Mouse (Mus musculus): ENCODE data around the gene Pter. TPM values are rescaled to one million over a fixed set of nuclear protein-coding genes. Genes with fewer than 3 reads are reported as not detected.

The Pter gene
- polyA plus RNA-seq, 1 experiment from 2014 or later = 64.3 TPM

DNA sequence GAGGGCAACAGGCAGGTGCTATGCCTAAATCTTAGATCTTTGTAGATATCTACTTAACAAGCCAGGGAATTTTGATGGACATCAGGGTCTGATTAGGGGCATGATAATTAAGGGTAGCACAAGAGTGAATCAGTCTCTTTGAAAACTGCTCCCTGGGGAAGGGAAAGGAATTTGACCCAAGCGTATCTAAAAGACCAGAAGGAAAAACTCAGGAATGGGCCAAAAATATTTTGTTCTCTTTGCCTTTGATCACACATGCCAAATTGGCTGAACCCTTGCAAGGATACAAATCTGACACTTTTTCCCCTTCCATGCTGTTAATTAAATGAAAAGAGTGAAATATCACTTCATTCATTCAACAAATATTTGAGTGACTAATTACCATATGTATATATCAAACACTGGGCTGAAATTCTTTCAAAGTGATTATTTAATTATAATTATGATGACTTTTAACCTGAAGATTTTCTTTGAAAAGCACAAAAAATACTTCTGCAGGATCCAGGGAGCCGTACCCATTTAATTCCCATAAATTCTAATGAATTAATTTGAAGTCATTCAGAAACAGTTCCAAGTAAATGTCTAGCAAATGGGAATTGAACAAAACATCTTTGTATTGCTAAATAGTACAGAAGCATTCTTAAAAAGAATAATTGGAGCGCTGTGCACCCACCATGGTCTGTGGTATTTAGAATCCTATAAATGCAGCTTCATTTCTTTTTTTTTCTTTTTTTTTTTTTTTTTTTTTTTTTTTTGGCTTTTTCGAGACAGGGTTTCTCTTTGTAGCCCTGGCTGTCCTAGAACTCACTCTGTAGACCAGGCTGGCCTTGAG, 61.3 kb downstream of the Pter start:
- Histone ChIP-seq H3K4me1 (ENCODE audit: insufficient read depth) (no peaks in the 10 kb centered on the region), H3K4me3 (ENCODE audit: low read depth, low read length) (no peak overlapping the region), H3K27ac (ENCODE audit: low read depth) (no peak overlapping the region), H3K36me3 (replicated peaks; ENCODE audit: insufficient read depth, low read length) (peaks cover 8% of the 10 kb centered on the region; the same call in 1 of the 2 replicates), H3K4me2 (ENCODE audit: low read depth, low read length) (no peak overlapping the region), H3K9ac (replicated peaks) (no peak overlapping the region), H3K9me3 (ENCODE audit: low read length) (no peaks in the 10 kb centered on the region), H3K27me3 (ENCODE audit: insufficient read depth, low read length) (no peaks in the 10 kb centered on the region)
- no peak for TF ChIP-seq CTCF (IDR thresholded peaks at IDR 0.05; ENCODE audit: low read depth)
- no peak for DNase-seq
- 84% methylated on average over 4 of the region's 4 CpGs for WGBS (ENCODE audit: insufficient replicate concordance)
- no peak for ATAC-seq

DNA sequence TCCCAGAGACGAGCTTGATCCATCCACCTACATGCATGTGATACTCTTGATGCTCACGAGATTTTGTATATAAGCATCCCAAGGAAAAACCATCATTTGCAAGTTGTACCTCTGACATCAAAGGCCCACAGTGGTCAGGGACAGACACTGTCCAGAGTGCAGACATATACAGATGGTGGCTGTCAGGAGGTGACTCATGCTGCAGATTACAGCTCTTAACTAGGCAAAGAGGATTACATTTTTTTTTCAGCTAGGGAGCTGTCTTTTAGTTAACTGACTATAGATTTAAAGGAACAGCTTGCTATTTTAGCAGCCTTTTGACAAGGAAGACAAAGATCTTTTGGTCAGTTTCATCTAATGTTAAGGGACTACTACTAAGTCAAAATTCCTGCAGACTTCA, 76.2 kb downstream of the Pter start:
- no peak overlapping the region for H3K4me3 ChIP-seq (ENCODE audit: low read depth, low read length)
- DNase-seq = no peak
- 72% methylated on average over 2 of the region's 2 CpGs for WGBS (ENCODE audit: insufficient replicate concordance)
- no peaks in the 10 kb centered on the region for H3K4me1 ChIP-seq (ENCODE audit: insufficient read depth)
- no peaks in the 10 kb centered on the region for H3K9me3 ChIP-seq (ENCODE audit: low read length)
- no peak for ATAC-seq
- no peak overlapping the region for H3K9ac ChIP-seq (replicated peaks)
- no peaks in the 10 kb centered on the region for H3K27me3 ChIP-seq (ENCODE audit: insufficient read depth, low read length)
- no peak for TF ChIP-seq CTCF (IDR thresholded peaks at IDR 0.05; ENCODE audit: low read depth)
- TF ChIP-seq EP300 (IDR thresholded peaks at IDR 0.05; ENCODE audit: low read depth) = no peak
- no peak overlapping the region for H3K27ac ChIP-seq (ENCODE audit: low read depth)
- H3K4me2 ChIP-seq (ENCODE audit: low read depth, low read length) = no peak overlapping the region
- peaks cover 9% of the 10 kb centered on the region; the same call in 1 of the 2 replicates for H3K36me3 ChIP-seq (replicated peaks; ENCODE audit: insufficient read depth, low read length)

DNA sequence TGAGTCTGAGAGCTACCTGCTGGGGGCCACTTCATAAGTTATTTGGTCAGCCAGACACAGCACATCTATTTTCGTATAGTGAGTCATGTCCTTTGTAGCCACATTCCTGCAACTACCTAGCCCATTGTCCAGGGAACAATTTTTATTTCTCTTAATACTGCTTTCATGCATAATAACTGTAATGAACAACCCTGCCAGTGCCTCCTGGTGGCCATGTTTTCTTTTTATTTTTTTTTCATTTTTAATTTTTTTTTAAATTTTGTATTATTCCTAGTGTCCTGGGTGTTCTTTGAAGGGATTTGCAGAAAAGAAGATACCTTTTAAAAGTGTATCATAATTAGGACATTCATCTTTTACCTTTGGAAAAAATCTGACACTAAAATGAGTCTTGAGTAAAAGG, 84.6 kb downstream of the Pter start:
- 58% methylated on average over 1 of the region's 1 CpGs for WGBS (ENCODE audit: insufficient replicate concordance)
- no peak for DNase-seq

DNA sequence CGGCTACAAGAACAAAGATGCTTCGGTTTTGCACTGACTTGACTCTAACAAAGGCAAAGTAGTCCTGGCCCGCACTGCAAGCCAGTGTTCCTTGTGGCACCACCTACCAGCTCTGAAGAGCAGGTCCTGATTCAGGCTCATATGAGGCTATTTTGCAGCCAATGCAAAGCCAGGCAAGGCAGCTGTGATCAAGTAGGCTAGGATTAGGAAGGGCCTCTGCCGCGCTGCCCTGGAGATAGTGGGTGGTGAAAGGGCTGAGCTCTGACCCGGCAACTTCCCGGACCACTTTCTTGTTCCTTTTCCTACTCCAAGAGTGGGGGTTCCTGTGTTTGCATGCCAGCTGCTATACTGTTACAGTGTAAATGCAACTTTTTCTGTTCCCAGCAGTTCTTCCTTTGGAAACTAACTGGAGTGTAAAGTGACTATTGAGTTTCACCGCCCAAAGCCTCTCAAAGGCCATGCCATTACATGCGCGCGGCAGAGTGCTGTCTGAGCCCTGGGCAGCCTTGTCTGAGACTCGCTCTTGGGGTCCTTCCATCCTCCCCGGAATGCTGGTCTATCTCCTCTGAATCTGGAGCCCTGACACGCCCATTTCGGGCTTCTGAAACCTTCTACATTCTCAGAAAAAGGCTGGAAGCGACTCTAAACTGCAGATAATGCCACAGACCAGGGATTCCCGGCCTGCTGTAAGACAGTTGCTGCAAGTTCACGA, 85.6 kb downstream of the Pter start:
- Histone ChIP-seq H3K27ac (ENCODE audit: low read depth) (no peak overlapping the region), H3K4me3 (ENCODE audit: low read depth, low read length) (peak overlapping the region; percentile 60), H3K27me3 (ENCODE audit: insufficient read depth, low read length) (peaks cover 35% of the 10 kb centered on the region), H3K4me1 (ENCODE audit: insufficient read depth) (peaks cover 13% of the 10 kb centered on the region), H3K9ac (replicated peaks) (no peak overlapping the region), H3K9me3 (ENCODE audit: low read length) (no peaks in the 10 kb centered on the region), H3K36me3 (replicated peaks; ENCODE audit: insufficient read depth, low read length) (no peaks in the 10 kb centered on the region), H3K4me2 (ENCODE audit: low read depth, low read length) (peak overlapping the region; percentile 92)
- WGBS (ENCODE audit: insufficient replicate concordance) = 16% methylated on average over 18 of the region's 18 CpGs
- ATAC-seq (no peak), DNase-seq (no peak)
- TF ChIP-seq CTCF (IDR thresholded peaks at IDR 0.05; ENCODE audit: low read depth) = no peak
- no peak for TF ChIP-seq EP300 (IDR thresholded peaks at IDR 0.05; ENCODE audit: low read depth)

More for the DNA sequence above, 84.6 kb downstream of the Pter start:
- H3K4me2 ChIP-seq (ENCODE audit: low read depth, low read length) = no peak overlapping the region
- TF ChIP-seq CTCF (IDR thresholded peaks at IDR 0.05; ENCODE audit: low read depth) = no peak
- no peak for TF ChIP-seq EP300 (IDR thresholded peaks at IDR 0.05; ENCODE audit: low read depth)
- no peak overlapping the region for H3K4me3 ChIP-seq (ENCODE audit: low read depth, low read length)
- peaks cover 13% of the 10 kb centered on the region for H3K4me1 ChIP-seq (ENCODE audit: insufficient read depth)
- no peak overlapping the region for H3K9ac ChIP-seq (replicated peaks)
- H3K27me3 ChIP-seq (ENCODE audit: insufficient read depth, low read length) = peaks cover 35% of the 10 kb centered on the region
- no peak overlapping the region for H3K27ac ChIP-seq (ENCODE audit: low read depth)
- no peaks in the 10 kb centered on the region for H3K36me3 ChIP-seq (replicated peaks; ENCODE audit: insufficient read depth, low read length)
- no peak for ATAC-seq
- no peaks in the 10 kb centered on the region for H3K9me3 ChIP-seq (ENCODE audit: low read length)

DNA sequence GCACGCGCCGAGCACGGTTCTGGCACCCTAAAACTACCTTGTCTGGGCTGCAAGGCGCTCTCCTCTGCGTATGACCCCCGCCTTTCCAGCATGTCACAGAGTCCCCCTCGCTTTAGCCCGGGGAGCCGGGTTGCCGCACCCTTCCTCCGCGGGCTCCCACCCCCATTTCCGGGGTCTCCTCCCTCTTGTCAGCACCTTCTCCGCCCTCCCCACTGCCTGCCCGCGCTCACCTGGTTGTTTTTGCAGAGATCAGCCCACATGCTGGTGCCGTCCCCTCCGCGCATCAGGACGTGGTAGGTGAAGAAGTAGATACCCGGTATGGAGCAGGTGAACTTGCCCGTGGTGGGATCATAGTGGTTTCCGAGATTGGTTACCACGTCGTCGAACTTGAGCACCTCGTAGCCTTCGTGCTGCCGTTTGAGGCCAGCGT, 86.2 kb downstream of the Pter start:
- ATAC-seq (no peak), DNase-seq (peak; percentile 15)
- Histone ChIP-seq H3K4me1 (ENCODE audit: insufficient read depth) (peaks cover 13% of the 10 kb centered on the region), H3K4me3 (ENCODE audit: low read depth, low read length) (peak overlapping the region; percentile 60), H3K4me2 (ENCODE audit: low read depth, low read length) (peak overlapping the region; percentile 92), H3K27me3 (ENCODE audit: insufficient read depth, low read length) (peaks cover 35% of the 10 kb centered on the region), H3K9ac (replicated peaks) (no peak overlapping the region), H3K9me3 (ENCODE audit: low read length) (no peaks in the 10 kb centered on the region), H3K27ac (ENCODE audit: low read depth) (no peak overlapping the region), H3K36me3 (replicated peaks; ENCODE audit: insufficient read depth, low read length) (no peaks in the 10 kb centered on the region)
- TF ChIP-seq EP300 (IDR thresholded peaks at IDR 0.05; ENCODE audit: low read depth) = no peak
- TF ChIP-seq CTCF (IDR thresholded peaks at IDR 0.05; ENCODE audit: low read depth) = no peak
- WGBS (ENCODE audit: insufficient replicate concordance) = 3% methylated on average over 31 of the region's 31 CpGs
